Mouse (Mus musculus) gastrocnemius, postnatal 25 days (tissue): ENCODE data around the gene 5330417C22Rik. TPM values are rescaled to one million over a fixed set of nuclear protein-coding genes. Genes with fewer than 3 reads are reported as not detected.
A peak's percentile ranks its signal among the peaks of the same experiment; 100 is the strongest.

Experiments used
- DNase-seq: peaks from one replicate; pipeline ENCODE4 v3.0.0; 2022
- total RNA-seq, 2 experiments: library from RNA; stranded (reverse); gene quantifications; 1 replicate in 1 of 2; 2 replicates in 1 of 2; pipeline ENCODE4 v1.2.3; 2021

The 5330417C22Rik gene
- total RNA-seq, 2 experiments from 2014 or later, result not detected

DNA sequence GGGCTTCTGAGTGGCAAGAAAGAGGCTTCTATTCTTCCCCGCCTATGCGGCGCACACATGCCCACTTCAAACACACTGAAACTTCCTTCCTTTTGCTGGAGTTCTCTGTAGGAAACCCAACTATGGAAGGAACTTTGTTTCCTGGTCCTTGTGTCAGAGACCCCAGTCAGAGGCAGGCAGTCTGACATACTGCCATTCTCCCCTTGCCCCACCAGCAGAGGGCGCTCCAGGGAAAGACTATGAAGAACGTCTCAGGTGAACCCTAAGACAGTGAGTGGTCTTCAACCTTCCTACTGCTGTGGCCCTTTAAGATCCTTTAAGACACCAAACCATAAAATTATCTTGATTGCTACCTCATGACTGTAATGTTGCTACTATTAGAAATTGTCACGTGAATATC lies 69.9 kb downstream of the 5330417C22Rik start:
- DNase-seq, result no peak

DNA sequence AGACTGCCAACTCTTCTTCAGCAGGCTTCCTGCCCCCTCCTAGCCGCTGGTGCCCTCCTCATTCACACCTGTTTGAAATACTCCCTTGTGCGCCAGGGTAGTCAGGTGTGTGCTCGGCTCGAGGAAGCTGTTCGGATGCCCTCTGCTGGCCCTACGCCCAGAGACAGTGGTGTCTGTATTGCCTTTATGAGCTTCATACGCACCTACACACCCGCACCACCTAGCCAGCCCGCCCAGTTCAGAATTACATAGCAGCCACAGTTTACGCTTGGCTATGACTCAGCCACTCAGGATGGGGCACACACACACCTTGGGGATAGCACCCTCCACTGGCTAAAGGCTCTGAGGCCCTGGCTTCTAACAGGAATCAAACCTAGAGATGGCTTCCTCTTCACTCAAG lies 77.5 kb downstream of the 5330417C22Rik start:
- no peak for DNase-seq

DNA sequence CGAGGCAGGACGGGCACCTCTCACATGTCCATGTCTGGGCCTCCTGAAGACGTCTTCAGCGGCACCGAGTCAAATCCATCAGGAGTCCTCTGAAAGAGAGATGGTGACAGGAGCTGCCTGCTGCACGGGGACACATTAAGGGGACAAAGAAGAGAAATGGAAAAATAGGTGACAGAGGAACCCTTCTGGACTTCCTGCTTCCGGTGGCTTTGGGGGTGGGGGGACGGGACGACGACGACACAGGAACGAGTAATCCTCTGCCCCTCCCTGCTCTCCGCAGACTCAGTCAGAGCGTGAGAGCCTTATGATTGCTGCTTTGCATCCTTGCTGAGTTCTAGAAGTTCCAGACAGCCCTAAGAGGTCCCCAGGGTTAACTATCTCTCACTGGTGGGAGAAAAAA lies 78.0 kb downstream of the 5330417C22Rik start:
- no peak for DNase-seq

DNA sequence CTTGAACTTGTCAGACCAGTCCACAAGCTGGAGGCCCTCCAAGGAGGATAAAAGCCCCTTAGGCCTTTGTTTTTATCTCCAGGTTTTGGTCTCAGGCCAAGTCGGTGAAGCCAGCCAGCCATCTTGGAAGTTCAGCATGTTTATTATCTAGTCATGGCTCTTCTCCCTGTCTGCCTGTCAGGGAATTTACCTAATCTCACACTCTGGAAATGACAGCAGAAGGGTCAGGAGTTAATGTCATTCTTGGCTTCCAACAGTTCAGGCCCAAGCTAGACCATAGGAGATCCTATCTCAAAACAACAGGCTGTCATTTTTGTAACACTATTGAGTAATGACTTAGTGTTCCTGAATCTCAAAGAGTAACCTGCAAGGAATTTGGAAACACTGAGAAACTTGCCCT lies 82.2 kb downstream of the 5330417C22Rik start:
- DNase-seq, result no peak

DNA sequence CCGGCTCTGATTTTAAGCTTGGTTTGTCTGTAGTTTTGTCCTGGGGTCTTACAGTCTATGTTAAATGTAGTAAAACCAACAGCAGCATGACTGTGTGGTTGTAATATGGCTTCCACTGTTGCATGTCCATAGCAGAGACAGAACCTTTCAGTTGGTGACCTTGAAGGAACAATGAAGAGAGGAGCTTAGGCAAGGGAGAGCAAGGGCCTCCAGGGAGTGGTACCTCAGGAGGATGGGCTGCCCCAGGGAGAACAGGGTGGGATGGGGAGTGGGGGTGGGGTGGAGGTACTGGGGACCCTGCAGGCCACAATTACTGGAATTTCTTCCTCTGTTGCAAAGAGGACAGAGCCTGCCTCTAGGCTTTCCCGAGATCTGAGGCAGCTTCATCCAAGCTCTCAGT lies 84.4 kb downstream of the 5330417C22Rik start:
- no peak for DNase-seq

DNA sequence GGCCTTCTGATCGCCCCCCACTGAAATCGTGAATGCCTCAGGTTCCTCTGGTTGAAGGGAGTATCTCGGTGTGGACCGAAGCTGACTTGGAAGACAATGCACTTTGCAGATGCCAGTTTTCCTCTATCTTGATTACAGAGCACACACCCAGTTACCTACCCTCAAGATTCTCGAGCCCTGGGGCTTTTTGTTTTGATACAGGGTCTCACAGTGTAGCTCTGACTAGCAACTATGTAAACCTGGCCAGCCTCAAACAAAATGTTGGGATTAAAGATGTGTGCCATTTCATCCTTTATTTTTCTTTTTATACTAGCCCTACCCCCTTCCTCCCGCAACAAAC lies 91.0 kb downstream of the 5330417C22Rik start:
- DNase-seq, result no peak

DNA sequence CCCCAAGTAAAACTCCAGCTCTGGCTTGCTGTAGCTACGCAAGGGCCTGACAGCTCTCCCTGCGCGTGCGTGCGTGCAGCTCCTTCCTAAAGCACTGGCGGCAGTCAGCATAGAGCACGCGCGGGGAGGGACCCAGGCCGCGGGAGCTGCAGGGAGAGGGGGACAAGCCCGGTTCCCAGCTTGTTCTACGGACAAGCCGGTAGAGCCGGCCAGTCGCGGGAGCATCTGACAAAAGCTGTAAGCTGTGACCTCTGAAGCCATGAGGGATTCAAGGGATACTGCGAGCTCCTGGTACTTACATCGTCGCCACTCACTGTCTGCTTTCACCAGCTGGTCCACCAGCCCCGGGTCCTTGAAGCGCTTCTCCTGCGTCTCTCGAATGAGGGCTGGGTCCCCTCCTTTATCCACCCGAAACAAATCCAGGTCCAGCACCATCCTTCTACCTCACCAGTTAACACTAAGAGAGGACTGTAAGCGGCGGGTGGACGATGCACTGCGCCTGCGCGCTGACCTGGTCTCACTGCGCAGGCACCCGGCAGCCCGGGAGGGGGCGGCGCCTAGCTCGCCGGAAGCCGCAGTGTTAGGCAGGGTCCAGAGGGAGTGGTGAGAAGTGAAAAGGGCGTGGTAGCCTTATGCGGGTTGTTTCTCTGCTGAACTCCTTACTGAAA lies 91.5 kb downstream of the 5330417C22Rik start, which contains the start of gene Sars:
Sars (minus strand) TSS at position 512 of the 668 bp plus-strand sequence.
- peak; percentile 92 for DNase-seq

DNA sequence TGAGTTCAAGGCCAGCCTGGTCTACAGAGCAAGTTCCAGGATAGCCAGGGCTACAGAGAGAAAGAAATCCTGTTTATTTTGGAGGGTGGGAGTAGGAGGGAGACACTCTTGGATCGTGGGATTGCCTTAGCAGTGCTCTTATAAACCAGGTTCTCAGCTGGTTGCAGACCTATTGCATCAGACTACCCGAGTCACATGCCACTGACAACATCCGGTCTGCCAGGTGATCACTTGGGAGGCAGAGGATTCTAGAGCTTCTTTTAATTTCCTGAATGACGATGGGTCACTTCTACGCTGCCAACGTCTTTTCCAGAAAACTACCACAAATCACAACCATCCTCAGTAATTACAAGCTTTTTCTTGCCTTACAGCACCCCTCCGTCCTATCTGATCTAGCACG lies 92.3 kb downstream of the 5330417C22Rik start:
- peak; percentile 29 for DNase-seq

DNA sequence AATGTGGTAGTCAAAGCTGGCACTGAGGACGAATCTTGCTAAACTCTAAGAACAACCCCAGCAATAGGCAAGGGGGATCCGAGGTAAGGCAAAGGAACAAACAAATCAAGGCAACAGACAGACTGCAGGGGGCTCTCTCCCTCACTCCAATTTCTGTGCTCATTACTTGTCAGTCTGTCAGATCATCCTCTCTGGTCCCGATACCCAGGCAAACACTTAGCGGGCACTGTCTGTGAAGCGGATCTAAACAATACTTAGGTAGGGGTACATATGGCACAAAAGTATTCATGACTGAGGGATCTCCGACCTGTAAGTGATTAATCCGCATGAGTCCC lies 100.0 kb downstream of the 5330417C22Rik start:
- no peak for DNase-seq

DNA sequence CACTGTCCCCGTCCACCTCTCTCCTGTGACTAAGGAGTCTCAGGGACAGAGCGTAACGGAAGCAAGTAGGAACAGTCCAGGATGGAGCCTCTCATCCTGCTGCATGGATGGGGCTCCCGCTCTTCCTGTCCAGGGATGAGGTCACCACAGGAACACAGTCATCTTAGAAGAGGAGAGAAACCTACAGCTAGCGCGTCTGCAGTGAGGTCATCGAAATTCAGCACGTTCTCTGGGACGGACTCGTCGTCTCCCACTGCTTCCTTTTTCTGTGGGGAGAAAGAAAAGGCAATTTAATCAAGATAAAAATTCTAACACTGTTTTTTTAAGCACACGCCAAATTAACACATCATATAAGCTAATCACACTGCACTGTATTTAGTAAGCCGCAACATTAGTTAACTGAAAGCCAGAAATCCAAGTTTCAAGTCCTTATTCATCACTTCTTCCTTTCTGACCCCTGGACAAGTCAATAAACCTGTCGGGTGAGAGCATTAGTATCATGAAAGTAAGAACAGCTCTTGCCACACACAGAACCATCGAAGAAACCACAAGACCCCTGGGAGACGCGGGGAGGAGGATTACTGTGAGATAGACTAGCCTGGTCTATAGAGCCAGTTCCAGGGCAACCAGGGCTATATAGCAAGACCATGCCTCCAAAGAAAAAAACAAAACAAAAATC lies 100.5 kb downstream of the 5330417C22Rik start:
- DNase-seq, result no peak

DNA sequence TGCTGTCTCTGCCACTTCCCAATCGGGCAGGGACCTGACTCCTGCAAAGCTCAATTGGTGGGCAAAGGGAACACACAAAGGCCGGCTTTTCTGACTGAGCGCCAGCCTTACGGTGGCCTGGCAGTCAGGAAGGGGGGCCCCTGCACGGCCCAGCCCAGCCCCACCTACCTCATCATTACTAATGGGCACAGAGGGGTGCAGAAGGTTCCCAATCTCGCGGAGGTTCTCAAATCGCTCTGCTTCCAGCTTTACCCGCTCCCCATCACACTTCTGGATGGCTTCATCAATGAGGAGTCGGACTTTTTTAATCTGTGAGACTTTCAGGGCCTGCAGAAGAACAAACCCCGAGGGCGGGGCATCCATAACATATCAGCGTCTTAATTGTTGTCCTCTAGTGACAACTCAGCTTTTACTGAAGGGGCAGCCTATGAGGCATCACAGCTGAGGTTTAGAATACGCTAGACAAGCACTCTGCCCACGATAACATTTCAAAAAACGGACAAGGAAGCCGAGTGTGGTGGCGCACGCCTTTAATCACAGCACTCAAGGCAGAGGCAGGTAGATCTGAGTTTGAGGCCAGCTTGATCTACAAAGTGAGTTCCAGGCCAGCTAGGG lies 102.3 kb downstream of the 5330417C22Rik start:
- DNase-seq, result no peak

DNA sequence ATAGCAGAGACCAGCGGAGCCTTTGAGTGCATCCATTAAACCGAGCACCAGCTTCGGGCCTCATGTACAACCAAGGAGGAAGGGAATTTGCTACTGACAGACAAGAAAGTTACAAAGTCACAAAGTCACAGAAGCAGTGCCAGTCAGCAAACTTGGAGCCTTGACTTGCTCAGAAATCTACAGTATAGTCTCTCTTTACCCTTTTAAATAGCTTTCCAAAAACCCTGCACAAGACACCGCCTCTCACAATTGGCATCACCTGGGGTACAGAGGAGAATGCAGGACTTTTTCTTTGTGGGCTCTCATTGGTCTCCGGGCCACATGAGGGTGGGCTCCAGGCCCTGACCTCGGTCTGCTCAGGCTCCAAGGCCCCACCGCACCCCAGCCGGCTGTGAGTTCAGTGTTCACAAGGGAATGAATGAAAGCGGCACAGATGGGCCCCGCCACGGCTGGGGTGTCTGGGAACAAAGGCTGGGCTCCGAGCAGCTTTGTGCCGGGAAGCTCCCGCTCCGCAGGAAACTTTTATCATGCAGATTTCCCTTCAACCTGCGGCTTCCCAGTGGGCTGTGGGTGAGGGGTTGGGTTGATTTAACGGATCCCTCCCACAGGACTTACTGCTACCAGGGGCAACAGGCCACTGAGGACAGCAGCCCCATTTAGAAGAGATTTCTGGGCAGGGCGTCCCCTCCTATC lies 103.0 kb downstream of the 5330417C22Rik start:
- no peak for DNase-seq

DNA sequence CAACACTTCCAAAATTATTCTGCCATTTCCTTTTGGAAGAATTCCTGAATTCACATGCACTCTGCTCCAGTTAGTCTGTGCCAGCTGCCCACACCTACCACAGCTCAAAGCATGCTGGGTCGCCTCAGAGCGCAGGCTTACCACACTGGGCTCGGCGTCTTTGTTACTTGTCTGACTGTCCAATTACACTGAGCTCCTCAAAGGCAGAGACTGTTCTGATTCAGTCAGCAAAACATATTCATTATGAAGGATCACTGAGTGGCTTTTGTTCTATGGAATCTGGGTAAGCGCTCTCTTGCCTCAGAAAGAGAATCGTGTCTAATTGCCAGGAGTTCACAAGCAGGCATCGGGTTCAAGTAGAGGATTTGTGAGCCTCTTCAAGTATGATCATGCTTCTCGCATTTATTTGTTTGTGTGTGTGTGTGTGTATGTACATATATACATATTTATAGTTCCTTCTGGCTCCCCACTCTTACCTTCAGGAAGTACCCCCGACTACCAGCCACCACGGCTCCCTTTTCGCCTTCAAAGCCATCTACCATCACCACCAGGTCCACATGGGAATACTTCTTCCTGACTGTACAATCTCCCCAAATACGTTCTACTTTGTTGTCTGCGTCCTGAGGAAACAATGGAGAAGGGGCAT lies 103.7 kb downstream of the 5330417C22Rik start:
- DNase-seq, result no peak

DNA sequence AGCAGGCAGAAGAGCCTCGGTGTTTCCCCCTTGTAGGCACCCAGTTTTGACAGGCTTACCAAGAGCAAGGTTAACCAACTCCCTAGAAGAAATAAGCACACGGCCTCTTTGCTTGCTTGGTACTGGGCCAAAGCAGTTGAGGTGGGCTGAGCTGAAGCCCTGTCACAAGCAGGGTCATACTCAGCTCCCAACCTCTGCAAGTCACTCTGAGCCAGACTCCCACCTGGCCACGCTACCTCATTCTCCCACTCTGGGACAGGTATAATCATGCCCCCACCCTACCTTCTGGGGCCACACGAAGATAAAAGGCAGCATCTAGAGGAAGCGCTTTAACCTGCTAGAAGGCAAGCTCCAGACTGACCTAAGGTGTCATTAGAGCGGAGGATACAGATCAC lies 110.7 kb downstream of the 5330417C22Rik start:
- no peak for DNase-seq

DNA sequence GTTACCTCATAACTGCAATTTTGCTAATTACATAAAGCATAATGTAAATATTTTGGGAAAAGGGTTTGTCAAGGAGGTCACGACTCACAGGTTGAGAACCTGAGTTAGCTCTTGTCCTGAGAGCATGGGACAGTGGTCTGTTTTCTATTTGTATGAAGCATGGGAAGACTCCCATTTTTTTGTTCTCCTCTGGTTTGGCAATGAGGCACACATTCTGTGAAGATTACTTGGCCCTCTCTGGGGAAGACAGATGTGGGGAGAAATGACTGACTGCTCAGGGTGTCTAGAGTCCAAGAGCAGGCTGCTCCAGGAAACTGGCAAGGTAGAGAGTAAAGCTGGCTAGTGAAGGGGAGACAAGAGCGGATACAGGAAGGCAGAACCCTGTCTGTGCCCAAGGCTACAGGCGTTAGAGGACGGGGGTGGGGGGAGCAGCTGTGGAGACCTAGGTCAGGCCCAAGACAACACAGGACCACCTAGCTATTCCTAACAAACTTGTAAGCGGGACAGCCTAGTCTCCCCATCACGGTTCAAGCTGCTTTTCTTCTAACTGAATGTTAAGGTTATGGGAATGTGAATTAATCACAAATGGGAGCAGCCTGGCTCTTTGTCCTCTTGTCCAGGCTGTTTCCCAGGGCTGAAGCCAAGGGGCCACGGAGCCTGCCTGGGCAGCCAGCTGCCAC lies 111.3 kb downstream of the 5330417C22Rik start:
- no peak for DNase-seq

DNA sequence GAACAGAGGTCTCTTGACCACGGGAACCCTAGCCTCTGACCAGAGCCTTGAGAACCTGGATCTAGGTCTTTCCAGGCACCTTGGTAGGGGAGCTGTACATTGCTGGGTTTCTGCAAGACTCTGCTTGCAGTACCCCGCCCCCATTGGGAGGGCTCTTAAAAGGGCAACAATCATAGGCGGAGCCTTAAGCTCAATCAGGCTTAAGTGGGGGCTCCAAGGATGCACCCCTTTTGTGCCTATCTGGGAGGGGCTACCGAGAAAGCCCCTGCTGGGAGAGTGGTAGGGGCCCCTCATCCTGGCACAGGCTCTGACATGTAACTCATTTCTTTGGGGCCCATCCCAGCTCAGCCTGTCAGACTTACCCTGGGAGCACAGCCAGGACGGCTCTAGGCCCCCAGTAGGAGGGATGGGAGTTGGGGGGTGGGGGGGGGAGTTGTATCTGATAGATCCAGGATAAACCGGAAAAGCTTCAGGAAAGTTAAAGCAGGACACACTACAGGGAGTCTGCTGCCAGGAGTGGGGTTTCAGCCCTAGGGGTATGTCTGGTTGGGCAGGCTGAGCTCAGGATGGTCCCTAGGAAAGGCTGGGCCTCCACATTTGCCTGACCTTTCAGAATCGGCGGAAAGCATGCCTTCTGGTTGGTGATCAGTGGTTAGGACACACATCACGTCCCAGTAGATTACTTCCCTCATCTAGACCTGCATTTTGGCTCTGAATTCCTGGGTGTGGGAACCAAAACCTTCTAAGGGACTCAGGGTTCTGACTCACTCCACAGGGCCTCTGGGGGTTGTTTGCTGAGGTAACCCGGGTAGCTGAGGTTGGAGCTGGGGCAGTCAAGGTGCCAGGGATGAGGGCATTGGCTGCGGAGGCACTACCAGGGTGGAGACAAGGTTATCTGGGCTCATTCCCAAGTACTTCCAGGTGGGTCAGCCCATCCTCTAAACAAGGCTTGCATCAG lies 112.2 kb downstream of the 5330417C22Rik start:
- DNase-seq, result no peak

DNA sequence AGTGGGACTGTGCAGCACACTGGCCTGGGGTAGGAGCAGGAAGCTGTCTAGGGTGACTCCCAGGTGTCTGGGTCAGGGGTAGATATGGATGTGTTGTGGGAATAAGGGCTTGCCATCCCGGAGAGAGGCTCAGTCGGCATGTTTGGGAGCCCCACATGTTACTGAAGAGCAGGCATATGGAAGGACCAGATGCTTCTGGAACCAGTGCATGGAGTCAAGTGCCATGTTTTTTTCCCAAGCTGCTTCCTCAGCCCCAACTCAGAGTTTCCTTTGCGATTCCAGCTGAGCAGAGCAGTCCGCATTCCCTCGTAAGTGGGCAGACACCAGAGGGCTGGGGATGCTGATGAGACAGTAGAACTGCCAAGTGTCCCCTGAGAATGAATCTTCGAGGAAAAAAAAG lies 113.3 kb downstream of the 5330417C22Rik start:
- no peak for DNase-seq

DNA sequence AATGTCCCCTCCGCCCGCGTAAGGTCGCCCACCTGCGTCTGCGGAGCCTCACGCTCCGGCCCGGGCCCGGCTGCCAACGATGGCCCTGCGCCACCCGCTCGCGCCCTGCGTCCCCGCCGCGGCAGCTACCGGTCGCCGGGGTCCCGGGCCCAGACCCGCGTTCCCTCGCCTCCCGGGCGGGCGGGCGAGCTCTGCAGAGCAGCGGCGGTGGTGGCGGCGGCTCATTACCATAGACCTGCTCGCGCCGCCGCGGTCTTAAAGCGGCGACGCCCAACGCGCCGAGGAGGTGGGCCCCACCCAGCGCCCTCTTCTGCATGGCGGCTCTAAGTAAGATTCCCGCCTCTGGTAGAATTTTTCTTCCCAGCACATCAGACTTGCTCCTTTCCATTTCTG lies 120.5 kb downstream of the 5330417C22Rik start:
- peak; percentile 69 for DNase-seq

DNA sequence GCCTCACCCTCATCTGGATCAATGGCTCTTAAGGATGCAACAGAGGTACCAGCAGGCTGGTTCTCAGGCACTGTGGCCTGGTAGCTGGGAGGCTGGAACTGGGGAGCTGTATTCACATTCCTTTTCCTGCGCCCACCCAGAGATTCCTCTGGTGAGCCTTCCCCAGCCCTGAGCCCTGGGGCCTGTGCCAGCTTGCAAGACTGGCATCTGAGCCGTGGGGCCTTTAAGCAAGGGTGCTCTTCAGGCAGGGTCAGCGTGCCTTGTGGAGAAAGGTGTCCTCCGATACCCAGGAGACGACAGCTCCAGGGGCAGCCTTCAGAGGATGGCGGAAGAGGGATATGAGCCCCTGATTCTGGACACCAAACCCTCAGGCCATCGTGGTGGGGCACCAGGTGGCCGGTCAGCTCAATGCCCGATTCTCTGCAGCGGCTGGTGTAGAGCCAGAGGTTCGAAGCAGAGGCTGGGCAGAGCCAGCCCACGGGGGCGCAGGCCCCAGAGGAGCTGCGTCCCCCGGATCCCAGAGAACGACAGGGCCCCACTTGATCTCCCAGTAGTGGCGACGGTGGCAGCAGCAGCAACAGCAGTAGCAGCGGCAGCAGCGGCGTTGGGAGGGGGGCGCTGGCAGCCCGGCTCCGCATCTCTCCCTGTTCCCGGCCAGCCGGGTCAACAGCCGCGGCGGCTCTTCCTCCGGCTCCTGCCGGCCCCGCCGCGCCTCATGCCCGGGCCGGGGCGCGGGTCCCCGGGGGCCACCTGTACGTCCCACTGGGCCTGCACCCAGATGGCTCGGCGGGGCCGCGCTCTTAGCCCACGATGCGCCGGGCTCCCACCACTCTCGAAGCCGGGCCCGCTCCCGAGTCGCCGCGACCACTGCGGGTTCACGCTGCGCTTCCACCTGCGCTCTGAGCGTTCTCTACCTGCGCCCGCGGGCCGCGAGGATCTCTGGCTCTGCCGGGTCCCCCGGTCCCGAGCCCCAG lies 121.2 kb downstream of the 5330417C22Rik start, which contains the start of gene Celsr2:
Celsr2 (minus strand) TSS at position 696 of the 974 bp plus-strand sequence.
- DNase-seq, result no peak
